Mouse (Mus musculus) lung, postnatal 25 days (tissue): Measurements from ENCODE around the gene Coa3.

Source experiments
- DNase-seq: peaks from one replicate; pipeline ENCODE4 v3.0.0; 2022; ENCODE audit warnings: low spot score

Coa3 gene

GRCm38 (mm10) chr11:101280837-101281236 is 1.9 kb upstream of the Coa3 start:
- DNase-seq = no peak

GRCm38 (mm10) chr11:101279193-101279569 is 267 bp upstream of the Coa3 start:
- no peak for DNase-seq

GRCm38 (mm10) chr11:101277381-101278222 is 1.3 kb downstream of the Coa3 start:
- DNase-seq = peak; percentile 62

- DNase-seq = no peak
Observed at GRCm38 (mm10) chr11:101276319-101277070, 2.4 kb downstream of the Coa3 start.

DNA sequence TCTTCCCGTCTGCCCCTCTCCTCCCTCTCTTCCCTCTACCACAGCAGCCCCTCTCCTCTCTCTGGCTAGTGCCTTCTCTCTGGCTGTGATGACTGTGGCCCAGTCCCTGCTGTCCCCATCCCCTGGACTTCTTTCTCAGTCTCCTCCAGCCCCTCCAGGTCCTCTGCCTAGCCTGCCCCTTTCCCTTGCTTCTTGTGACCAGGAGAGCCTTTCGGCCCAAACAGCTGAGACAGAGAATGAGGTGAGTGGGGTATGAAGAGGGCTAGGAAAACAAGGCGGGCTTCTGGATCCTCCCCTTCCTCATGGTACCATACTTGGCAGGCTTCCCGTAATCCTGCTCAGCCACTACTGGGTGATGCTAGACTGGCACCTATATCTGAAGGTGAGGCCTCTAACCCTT is 3.6 kb downstream of the Coa3 start:
- no peak for DNase-seq

DNA sequence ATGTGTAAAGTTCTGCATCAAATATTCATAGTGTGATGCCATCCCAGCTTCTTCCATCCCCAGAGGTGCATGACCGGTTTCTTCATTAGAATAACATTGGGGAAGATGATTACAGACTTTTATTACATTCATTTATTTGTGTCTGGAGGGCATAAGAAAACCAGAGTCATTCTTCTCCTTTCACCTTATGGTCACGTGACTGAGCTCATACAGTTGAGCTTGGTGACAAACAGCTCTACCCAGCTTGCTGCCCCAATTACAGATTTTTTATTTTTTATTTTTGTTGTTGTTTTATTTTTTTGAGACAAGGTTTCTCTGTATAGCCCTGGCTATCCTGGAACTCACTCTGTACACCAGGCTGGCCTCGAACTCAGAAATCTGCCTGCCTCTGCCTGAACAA is 6.5 kb downstream of the Coa3 start:
- DNase-seq = no peak

DNA sequence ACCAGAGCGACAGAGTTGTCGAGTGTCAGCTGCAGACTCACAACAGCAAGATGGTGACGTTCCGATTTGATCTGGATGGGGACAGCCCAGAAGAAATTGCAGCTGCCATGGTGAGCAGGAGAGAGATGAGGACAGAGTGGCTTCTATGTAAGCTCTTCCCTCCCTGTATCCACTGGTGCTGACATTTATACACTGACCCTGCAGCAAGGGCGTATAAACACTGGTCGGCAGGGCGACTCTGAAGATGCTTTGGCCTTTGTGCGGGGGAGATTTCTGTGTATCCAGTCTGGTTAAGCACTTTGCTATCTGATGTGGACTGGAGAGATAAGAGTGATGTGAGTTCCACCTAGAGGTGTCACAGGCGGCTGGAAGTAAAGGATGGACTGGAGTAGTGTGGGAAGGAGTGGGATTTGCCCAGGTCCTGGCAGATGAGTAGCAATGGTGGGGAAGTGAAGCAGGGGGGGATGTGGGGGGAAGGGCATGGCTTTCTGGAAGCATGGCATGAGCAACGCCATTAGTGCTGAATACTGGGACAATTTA is 9.3 kb downstream of the Coa3 start:
- no peak for DNase-seq

GRCm38 (mm10) chr11:101265906-101266305 is 13.0 kb downstream of the Coa3 start:
- DNase-seq = no peak

DNA sequence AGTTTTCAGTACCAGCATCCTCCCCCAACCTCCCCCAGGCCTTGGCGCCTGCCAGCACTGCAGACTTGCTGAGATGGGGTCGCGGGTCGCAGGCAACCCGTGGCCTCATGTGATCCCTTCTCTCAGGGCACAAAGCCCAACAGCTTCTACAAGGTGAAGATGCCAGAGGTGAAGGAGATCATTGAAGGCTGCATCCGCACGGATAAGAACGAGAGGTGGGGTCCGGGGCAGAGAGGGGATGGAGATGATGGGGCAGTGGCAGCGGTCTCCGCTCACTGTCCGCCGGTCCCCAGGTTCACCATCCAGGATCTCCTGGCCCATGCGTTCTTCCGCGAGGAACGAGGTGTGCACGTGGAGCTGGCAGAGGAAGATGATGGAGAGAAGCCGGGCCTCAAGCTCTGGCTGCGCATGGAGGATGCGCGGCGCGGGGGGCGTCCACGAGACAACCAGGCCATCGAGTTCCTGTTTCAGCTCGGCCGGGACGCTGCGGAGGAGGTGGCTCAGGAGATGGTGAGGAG is 13.9 kb downstream of the Coa3 start:
- no peak for DNase-seq

- no peak for DNase-seq
Observed at GRCm38 (mm10) chr11:101263989-101264280, 15.0 kb downstream of the Coa3 start.

- no peak for DNase-seq
Observed at GRCm38 (mm10) chr11:101263138-101263988, 15.6 kb downstream of the Coa3 start.

- no peak for DNase-seq
Observed at GRCm38 (mm10) chr11:101262272-101262967, 16.5 kb downstream of the Coa3 start.

GRCm38 (mm10) chr11:101260826-101261380 is 18.0 kb downstream of the Coa3 start:
- no peak for DNase-seq

- no peak for DNase-seq
Observed at GRCm38 (mm10) chr11:101259948-101260825, 18.7 kb downstream of the Coa3 start, which contains the start of gene Wnk4. Wnk4 (plus strand) TSS chr11:101260567.

DNA sequence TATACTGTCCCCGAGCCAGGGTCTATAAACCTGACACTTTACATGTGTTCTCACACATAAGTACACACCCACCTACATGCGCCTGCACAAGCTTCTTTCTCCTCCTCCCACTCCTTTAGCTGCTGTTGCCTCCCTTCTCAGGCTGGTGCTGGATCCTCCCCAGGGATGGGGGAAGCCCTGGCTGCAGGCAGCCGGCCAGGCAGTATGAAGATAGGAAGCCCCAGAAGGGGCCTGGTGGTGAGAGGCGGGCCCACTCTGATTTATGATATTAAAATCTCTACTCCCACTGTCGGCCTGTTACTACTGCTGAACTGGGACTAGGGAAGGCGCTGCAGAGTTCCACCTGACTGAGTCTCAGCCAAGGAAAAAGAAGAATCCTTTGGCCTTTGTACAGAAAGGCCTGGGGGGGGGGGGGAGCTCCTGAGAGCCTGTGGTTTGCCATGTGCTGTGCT is 19.6 kb downstream of the Coa3 start:
- no peak for DNase-seq

DNA sequence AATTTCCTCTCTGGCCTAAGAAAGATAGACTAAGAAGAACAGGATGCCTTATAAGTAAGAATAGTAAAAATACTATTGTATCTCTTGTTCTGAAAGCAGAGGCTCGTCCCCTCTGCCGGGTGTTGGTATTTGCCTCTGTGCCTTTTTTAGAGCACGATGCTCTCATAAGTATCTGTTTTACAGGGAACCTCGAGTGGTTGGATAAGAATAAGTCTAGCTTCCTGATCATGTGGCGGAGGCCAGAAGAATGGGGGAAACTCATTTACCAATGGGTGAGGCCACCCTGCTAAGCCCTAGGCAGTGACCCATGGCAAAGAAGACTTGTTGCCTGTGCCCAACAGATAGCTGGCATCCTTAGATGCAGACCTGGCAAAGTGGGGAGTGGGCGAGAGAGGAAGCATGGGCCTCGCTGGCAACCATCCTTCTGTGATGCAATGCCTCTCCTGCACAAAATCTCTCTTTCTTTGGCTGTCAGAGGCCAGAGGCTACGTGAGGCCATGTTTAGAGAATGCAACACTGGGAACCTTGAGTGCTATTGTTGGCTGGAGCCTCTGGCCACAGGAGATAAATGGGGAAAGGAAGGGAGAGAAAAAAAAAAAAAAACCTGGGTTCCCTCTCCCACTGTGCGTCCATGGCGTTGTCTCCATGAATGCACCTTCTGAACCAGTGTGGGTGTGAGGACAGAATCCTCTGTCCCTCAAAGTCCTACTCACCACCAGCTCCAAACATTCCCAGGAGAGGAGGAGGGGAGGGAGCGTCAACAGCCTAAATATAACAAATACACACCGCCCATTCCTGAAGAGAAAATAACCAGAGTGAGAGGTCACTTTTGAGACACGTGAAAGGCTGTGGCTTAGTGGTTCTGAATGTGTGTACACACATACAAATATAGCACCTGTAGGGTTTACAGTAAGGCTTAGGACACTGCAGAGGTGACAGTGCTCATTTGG is 22.8 kb downstream of the Coa3 start:
- DNase-seq = no peak

GRCm38 (mm10) chr11:101253613-101254389 is 25.1 kb downstream of the Coa3 start, which contains the start of gene Vps25:
Vps25 (plus strand) TSS chr11:101253707.
- peak; percentile 85 for DNase-seq

DNA sequence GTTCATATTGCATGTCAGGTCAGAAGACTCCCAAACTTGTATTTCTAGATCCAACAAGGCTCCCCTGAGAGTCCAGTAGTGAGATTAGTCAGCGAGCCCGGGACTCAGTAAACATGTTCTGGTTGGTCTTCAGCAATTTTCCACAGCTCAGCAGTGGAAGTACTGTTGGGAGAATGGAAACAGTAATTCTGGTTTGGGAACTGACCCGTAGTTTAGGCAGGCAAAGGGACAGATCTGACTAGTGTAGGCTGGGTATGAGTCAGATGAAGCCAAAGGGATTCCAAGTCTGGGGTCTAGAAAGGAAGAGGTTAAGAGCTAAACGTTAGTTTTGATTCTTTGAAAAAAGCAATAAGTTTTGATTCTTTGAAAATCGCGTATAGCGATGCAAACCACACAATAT is 26.0 kb downstream of the Coa3 start:
- DNase-seq = no peak
